Mouse (Mus musculus) layer of hippocampus, adult 2 months (tissue): ENCODE measurements at regions not wholly inside any gene's neighbourhood (a gene's known extent, or its start where the extent isn't known, plus 50 kb on each side); places are given as distances from the start of the nearest gene placed in this dataset.

ENCODE experiments used
- DNase-seq, 2 experiments: peaks; one replicate each; pipeline ENCODE4 v3.0.0; 2022; ENCODE audit warnings: low spot score in 2 of 2
- H3K27ac ChIP-seq: fragments of 200-600 bp; 2 replicates; pipeline ENCODE4 v1.8.1; 2022
- H3K4me3 ChIP-seq: fragments of 200-600 bp; 2 replicates; pipeline ENCODE4 v1.8.1; 2022; ENCODE audit warnings: mild to moderate bottlenecking
- CTCF ChIP-seq: fragments of 200-600 bp; conservative IDR thresholded peaks from 2 replicates; pipeline ENCODE4 v1.8.1; 2022; ENCODE audit warnings: antibody characterized with exemption, mild to moderate bottlenecking, moderate library complexity

DNA sequence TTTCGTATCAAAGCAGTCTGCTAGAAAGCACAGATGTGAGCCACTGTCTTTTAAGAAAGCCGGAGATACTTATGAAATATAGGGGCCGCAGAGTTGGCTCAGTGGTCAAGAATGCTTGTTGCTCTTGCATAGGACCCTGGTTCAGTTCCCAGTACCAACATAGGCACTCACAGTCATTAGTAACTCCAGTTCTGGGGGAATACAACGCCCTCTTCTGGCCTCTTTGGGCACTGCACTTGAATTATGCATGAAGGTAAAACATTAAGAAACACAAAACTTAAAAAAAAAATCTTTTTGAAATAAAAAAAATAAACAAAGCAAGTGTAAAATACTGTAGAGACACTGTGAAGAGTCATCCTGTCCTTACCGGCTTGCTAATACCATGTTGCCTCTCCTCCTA lies 94.7 kb upstream of the Irf2bp2 start:
- Histone ChIP-seq H3K4me3 (no peak overlapping the region), H3K27ac (no peak overlapping the region)
- no peak for DNase-seq
- peak; percentile 62 for TF ChIP-seq CTCF

- H3K27ac ChIP-seq: no peak overlapping the region
- H3K4me3 ChIP-seq: no peak overlapping the region
- no peak for DNase-seq
- TF ChIP-seq CTCF: no peak
Measured at GRCm38 (mm10) chr8:126688014-126688413, 94.2 kb upstream of the Irf2bp2 start.

- Histone ChIP-seq H3K27ac (no peak overlapping the region), H3K4me3 (no peak overlapping the region)
- TF ChIP-seq CTCF: no peak
- no peak for DNase-seq
Measured at GRCm38 (mm10) chr8:126686827-126687226, 93.0 kb upstream of the Irf2bp2 start.

DNA sequence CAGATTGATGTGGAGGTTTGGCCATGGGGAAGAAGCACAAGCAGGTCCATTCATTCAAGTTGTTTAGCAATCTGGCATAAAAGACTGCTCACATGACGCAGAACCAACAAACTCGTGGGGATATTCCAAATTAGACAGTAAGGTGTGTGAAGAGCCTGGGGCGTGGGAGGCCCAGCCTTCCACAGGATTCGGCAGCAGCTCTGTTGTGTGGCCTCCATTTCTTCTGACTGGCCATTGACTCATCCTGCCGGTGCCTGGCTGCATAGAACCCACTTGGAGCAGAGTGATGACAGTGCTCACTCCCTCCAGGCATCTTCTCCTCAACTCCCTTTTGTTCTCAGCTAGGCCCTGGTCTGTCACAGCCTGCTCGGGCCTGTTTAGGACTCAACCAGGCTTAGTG lies 91.6 kb upstream of the Irf2bp2 start:
- no peak overlapping the region for H3K4me3 ChIP-seq
- no peak for TF ChIP-seq CTCF
- H3K27ac ChIP-seq: no peak overlapping the region
- DNase-seq: no peak

- no peak for TF ChIP-seq CTCF
- Histone ChIP-seq H3K4me3 (no peak overlapping the region), H3K27ac (peak overlapping the region; percentile 47; the same call in 1 of the 2 replicates)
- no peak for DNase-seq
Measured at GRCm38 (mm10) chr8:126683950-126684349, 90.2 kb upstream of the Irf2bp2 start.

- no peak for DNase-seq
- H3K27ac ChIP-seq: peak overlapping the region; percentile 47; the same call in 1 of the 2 replicates
- H3K4me3 ChIP-seq: no peak overlapping the region
- TF ChIP-seq CTCF: no peak
Measured at GRCm38 (mm10) chr8:126683555-126683947, 89.8 kb upstream of the Irf2bp2 start.

DNA sequence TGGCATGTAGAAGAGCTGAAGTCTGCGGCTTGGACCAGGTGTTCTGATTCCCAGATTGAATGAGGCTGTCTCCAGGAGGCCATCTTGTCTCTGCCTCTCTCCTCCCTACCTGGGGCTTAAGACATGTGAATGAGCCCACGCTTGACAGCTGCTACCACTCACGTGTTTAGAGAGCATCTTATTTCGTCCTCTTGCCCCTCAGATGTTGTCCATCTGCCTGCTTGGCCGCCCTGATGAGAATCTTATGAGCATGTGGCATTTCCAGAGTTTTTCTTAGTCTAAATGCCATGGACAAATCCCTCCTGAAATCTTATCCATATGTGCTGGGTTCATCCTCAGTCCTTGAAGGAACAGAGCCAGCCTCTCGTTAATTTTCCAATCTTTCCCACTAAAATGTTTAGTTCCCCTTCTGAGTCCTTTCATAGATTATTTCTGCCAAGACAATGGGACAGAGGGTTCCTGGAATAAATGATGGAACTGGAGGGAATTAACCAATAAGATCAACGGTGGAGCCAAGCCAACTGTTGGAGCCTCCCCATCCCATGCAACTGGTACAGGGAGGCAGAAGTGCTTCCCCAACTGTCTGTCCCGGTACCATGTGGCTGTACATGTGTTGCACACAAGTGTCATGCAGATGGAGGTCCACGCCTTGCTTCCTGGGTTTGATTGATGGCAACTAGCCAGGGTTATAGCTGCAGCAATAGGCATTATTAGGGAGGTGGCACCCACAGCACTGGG lies 89.2 kb upstream of the Irf2bp2 start:
- no peak overlapping the region for H3K4me3 ChIP-seq
- peak overlapping the region; percentile 47; the same call in 1 of the 2 replicates for H3K27ac ChIP-seq
- TF ChIP-seq CTCF: no peak
- DNase-seq: peak in 1 of 2 experiments; percentile 66

DNA sequence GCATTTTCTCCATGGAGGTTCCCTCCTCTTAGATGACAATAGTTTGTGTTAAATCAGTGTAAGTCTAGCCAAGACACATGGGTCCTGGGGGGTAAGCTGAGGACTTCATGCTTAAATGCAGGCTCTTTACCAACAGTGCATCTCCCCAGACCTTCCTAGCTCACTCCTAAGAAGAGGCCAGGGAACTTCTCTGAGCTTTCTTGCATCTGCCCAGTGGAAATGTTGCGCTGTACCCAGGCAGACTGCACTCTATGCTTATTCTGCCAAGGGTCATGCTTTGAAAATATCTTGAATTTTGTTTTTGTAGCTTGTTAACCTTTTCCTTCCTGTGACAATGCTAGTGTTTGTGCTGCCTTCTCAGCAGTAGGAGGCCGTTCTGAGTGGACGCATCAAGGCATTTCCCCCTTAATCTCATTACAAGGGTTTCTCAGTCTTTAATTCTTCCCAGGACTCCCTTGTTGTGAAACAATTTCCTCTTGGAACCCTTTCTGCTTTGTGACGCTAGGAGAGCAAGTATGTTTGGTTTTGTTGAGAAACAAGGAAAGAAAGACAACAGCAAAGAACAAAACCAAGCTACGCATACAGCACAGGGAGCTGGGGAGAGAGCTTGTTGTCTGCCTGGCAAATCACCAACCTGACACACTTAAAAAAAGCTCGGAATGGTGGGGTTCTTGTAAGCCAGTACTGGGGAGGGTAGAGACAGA lies 88.3 kb upstream of the Irf2bp2 start:
- no peak overlapping the region for H3K4me3 ChIP-seq
- peak overlapping the region; percentile 47; the same call in 1 of the 2 replicates for H3K27ac ChIP-seq
- TF ChIP-seq CTCF: no peak
- no peak for DNase-seq

- no peak for DNase-seq
- Histone ChIP-seq H3K4me3 (no peak overlapping the region), H3K27ac (no peak overlapping the region)
- no peak for TF ChIP-seq CTCF
Measured at GRCm38 (mm10) chr8:126678004-126678751, 84.4 kb upstream of the Irf2bp2 start.

DNA sequence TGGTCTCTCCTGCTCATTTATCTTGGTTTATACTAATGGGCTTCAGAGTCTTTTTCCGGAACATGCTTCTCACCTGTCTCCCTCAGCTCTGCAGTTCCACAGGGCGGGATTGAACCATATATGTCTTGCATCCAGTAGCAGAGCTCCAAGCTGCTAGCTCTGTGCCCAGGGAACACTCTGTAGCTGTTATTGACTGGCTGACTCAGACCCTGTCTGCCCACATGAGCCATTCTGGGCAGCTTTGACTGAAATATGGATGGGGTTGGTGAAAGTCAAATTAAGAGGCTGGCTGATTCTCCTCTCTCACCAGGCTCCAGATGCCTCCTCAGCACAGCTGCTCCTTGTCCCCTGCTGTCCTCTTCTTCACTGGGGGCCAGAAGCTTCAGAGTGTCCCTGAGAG lies 81.4 kb upstream of the Irf2bp2 start:
- peak overlapping the region; percentile 49 for H3K27ac ChIP-seq
- peak in 1 of 2 experiments; percentile 56 for DNase-seq
- no peak overlapping the region for H3K4me3 ChIP-seq
- no peak for TF ChIP-seq CTCF

- H3K4me3 ChIP-seq: no peak overlapping the region
- TF ChIP-seq CTCF: no peak
- no peak for DNase-seq
- no peak overlapping the region for H3K27ac ChIP-seq
Measured at GRCm38 (mm10) chr8:126673038-126673740, 79.4 kb upstream of the Irf2bp2 start.

- no peak for TF ChIP-seq CTCF
- H3K4me3 ChIP-seq: no peak overlapping the region
- DNase-seq: no peak
- H3K27ac ChIP-seq: no peak overlapping the region
Measured at GRCm38 (mm10) chr8:126671594-126671993, 77.8 kb upstream of the Irf2bp2 start.

DNA sequence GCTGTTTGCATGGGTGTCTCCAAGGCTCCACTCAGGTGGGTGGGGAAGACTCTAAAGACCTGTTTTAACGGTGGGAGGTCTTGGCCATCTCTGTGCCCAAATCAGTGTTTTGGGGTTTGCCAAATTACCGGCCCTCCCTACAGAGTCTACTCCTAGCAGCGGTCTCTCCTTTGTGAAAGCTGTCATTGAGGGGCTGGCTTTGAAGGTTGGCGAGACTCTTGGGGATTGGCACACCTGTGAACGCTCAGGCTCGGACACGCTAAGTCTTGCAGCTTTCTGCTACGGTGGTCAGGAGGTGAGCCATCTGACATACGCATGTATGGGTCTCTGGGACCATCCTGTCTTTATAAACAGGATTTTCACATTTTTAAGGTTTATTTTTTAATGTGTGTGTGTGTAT lies 76.1 kb upstream of the Irf2bp2 start:
- no peak for TF ChIP-seq CTCF
- Histone ChIP-seq H3K27ac (0 out of 2 replicates have a peak overlapping the region, but pooled peaks have one; percentile 98), H3K4me3 (no peak overlapping the region)
- no peak for DNase-seq
